Mouse (Mus musculus): ENCODE measurements around the gene Dpp7. TPM values are rescaled to one million over a fixed set of nuclear protein-coding genes. Genes with fewer than 3 reads are reported as not detected.

The Dpp7 gene
- polyA plus RNA-seq (2015; fragmentation: Nextera tagmentation; extraction: Ambion mirVana), result 21.5 and 22.6 TPM in 2 replicates

DNA sequence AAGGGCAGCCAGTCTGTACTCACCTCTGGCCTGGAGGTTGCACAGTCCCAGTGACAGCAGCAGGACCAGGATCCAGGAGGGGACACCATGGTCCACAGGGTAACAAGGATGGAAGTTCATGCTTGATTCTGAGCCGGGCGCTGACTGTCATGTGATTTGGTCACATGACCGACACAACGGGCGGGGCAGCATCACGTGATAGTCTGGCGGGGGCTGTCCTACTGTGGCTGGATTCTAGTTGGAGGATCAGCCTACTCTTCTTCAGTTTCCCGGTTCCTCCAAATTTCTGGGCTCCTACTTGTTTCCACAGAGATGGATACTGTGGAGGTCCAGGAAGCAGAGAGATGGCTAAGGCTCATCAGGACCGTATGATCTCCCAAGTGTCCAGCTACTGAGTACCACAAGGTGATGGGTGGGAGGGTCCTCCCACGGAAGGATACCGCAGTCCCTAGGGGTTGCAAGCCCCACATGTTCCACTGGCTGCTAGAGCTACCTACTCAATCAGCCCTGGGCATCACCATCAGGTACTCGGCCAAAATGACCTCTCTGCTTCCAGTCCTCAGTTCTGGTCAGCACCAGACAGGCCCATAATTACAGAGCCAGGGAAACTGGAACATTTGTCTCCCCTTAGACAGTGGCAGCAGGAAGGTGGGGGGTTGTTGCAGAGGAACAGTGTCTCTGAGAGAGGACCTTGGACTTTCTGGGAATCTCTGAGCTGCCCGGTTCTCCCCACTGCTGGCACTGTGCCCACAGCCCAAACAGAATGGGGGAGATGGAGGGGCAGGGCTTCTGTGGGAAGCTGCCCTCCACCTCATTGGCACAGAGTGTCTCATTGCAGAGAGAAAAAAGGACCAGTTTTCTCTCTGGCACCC, at the start of gene Dpp7:
Dpp7 (minus strand) TSS at position 152 of the 872 bp plus-strand sequence.
- ATAC-seq (ENCODE audit: insufficient read depth, low FRiP score, low read depth), result peak; percentile 78
- no peaks in the 10 kb centered on the region for H3K9me3 ChIP-seq
- H3K4me2 ChIP-seq, result peak within 1 kb of the TSS; percentile 87
- H3K4me3 ChIP-seq (replicated peaks), result peak within 1 kb of the TSS; percentile 54
- H3K27ac ChIP-seq, result no peak within 1 kb of the TSS
- H3K4me1 ChIP-seq, result peaks cover 18% of the 10 kb centered on the region
- H3K27me3 ChIP-seq (replicated peaks), result no peaks in the 10 kb centered on the region
- 4% methylated on average over 13 of the region's 13 CpGs for WGBS
- peak within 1 kb of the TSS; percentile 60; the same call in 1 of the 2 replicates for H3K9ac ChIP-seq
- peaks cover 17% of the 10 kb centered on the region; the same call in 1 of the 2 replicates for H3K36me3 ChIP-seq

DNA sequence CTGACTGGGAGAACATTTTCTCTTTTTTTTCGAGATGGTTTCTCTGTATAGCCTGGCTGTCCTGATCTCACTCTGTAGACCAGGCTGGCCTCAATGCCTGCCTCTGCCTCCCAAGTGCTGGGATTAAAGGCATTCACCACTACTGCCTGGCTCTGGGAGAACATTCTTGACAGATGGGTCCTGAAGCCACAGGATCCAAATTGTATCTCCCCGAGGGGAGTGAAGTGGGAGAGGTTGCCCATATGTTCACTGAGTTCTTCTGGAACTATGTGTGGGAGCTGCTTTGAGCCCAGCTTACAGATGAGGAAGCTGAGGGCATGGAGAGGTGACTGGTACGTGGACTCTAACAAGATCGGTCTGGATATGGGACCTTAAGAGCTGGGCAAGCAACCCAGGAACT, 47.8 kb upstream of the Dpp7 start:
- H3K27me3 ChIP-seq (replicated peaks), result peaks cover 47% of the 10 kb centered on the region
- peak overlapping the region; percentile 67; the same call in 1 of the 2 replicates for H3K4me3 ChIP-seq (replicated peaks)
- WGBS, result 88% methylated on average over 4 of the region's 4 CpGs
- ATAC-seq (ENCODE audit: insufficient read depth, low FRiP score, low read depth), result no peak
- H3K4me1 ChIP-seq, result peaks cover 9% of the 10 kb centered on the region
- no peaks in the 10 kb centered on the region for H3K9me3 ChIP-seq
- no peaks in the 10 kb centered on the region for H3K36me3 ChIP-seq
- no peak overlapping the region for H3K9ac ChIP-seq
- H3K4me2 ChIP-seq, result peak overlapping the region; percentile 89; the same call in 1 of the 2 replicates
- no peak overlapping the region for H3K27ac ChIP-seq

DNA sequence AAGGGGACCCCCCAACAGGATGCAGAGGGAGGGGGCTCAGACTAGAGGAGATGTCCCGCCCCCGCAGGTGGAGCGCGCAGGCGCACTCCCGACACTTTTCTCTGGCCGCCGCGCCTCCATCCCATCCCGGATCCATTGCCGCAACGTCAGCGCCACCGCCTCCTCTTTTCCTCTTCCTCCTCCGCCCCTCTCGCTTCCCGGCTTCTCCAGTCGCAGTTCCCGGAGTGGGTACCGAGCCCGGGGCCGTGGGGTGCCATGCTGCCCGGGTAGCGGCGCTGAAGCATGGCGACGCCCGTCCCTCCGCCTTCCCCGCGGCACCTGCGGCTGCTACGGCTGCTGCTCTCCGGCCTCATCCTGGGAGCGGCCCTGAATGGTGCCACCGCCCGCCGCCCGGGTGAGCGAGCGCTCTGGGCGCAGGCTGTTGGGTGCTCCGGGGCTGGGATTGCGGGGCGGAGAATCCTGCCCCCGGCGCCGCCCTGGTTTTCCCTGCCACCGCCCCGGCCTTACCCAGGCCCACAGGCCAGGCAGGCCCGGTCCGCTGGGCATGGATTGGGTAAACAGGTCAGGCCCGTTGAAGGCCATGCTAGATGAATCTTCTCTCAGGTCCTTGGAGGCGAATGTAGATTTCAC, 46.9 kb upstream of the Dpp7 start:
- Histone ChIP-seq H3K9me3 (no peaks in the 10 kb centered on the region), H3K9ac (peak overlapping the region; percentile 46), H3K4me3 (replicated peaks) (peak overlapping the region; percentile 67), H3K27ac (no peak overlapping the region), H3K36me3 (no peaks in the 10 kb centered on the region), H3K4me1 (peaks cover 9% of the 10 kb centered on the region), H3K4me2 (peak overlapping the region; percentile 89), H3K27me3 (replicated peaks) (peaks cover 54% of the 10 kb centered on the region)
- peak; percentile 40; the same call in 1 of the 2 replicates for ATAC-seq (ENCODE audit: insufficient read depth, low FRiP score, low read depth)
- 2% methylated on average over 54 of the region's 54 CpGs for WGBS

DNA sequence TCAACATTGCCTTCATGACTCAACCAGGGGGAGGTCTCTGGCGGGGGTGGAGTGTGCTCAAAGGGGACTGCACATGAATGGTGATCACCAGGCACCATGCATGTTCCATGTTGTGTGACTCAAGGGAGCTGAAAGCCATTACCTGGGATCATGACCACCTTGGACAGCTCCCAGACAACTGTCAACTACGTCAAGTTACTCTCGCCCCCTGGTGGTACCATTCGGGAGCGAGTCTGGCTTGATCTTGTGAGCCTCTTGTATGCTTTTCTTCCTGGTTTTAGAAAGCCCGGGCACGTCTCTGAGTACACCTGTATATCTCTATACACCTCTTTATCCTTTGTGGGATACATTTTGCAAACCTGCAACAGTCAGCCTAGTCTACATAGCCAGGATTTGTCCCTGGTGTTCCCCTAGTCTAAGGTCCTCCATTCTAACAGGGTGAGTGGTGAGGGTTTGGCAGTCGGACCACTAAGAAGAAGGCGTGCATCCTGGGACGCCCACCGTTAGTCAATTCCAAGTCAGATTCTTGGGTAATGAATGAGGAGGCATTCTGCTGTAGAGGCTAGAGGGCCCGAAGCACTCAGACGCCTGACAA, 46.3 kb upstream of the Dpp7 start:
- H3K27me3 ChIP-seq (replicated peaks), result peaks cover 60% of the 10 kb centered on the region
- no peak overlapping the region for H3K27ac ChIP-seq
- H3K9me3 ChIP-seq, result no peaks in the 10 kb centered on the region
- 1% methylated on average over 13 of the region's 13 CpGs for WGBS
- ATAC-seq (ENCODE audit: insufficient read depth, low FRiP score, low read depth), result no peak
- H3K4me2 ChIP-seq, result peak overlapping the region; percentile 89
- H3K4me1 ChIP-seq, result peaks cover 9% of the 10 kb centered on the region
- H3K4me3 ChIP-seq (replicated peaks), result peak overlapping the region; percentile 67
- no peaks in the 10 kb centered on the region for H3K36me3 ChIP-seq
- no peak overlapping the region for H3K9ac ChIP-seq

DNA sequence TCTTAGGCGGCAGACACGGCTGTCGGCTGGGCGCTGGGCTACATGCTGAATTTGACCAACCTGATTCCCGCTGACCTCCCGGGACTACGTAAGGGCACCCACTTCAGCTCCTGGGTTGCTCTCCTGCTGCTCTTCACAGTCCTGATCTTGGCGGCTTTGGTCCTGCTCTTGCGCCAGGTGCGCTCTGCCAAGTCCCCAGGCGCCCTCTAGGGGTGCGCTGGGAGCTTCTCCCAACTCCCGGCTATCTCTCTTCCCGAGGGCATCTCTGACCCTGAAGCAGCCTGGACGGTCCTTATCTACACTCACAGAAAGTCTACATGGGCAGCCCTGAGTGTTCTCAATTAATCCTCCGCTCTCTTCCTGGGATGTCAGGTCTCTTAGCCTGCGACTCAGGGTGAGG, 44.6 kb upstream of the Dpp7 start:
- Histone ChIP-seq H3K4me2 (peak overlapping the region; percentile 38), H3K36me3 (no peaks in the 10 kb centered on the region), H3K4me1 (peaks cover 9% of the 10 kb centered on the region), H3K9ac (no peak overlapping the region), H3K4me3 (replicated peaks) (peak overlapping the region; percentile 12), H3K9me3 (no peaks in the 10 kb centered on the region), H3K27ac (no peak overlapping the region), H3K27me3 (replicated peaks) (peaks cover 69% of the 10 kb centered on the region)
- no peak for ATAC-seq (ENCODE audit: insufficient read depth, low FRiP score, low read depth)
- 4% methylated on average over 17 of the region's 17 CpGs for WGBS

DNA sequence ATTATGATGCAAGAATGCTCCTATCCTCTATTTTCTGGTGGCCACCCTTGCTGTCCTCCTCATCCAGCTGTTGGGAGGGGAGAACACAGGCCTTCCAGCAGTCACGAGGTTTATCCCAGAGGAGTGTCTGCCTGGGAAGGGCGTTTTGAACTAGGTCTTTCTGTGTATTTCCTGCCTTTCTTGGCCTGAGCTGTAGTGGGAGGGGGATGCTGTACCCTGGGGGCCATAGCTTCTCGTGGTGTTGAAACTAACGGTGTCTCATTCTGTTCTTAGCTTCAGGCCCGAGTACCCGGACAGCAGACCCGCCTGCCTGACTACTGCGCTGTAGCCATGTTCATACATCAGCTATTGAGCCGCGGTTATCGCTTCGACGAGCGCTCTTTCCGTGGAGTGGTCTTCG, 44.1 kb upstream of the Dpp7 start:
- no peaks in the 10 kb centered on the region for H3K36me3 ChIP-seq
- H3K9me3 ChIP-seq, result no peaks in the 10 kb centered on the region
- no peak for ATAC-seq (ENCODE audit: insufficient read depth, low FRiP score, low read depth)
- H3K4me3 ChIP-seq (replicated peaks), result peak overlapping the region; percentile 12
- peak overlapping the region; percentile 38 for H3K4me2 ChIP-seq
- H3K27me3 ChIP-seq (replicated peaks), result peaks cover 72% of the 10 kb centered on the region
- WGBS, result 20% methylated on average over 16 of the region's 16 CpGs
- no peak overlapping the region for H3K9ac ChIP-seq
- peaks cover 12% of the 10 kb centered on the region for H3K4me1 ChIP-seq
- no peak overlapping the region for H3K27ac ChIP-seq

DNA sequence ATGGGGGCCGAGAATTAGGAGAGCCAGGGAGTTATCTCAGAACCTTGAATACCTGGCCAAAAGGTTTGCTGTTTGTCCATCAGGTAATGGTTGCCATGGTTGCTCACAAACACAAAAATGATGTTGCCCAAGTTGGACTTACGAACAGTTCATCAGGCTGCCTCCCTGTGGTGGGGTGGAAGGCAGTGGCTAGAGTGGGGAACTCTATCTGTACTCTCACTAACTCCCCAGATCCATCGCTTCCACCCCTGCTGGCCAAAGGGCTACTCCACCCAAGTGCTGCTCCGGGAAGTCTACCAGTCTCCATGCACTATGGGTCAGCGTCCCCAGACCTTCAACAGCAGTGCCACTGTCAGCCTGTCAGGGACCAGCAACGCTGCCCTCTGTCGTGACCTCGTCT, 42.9 kb upstream of the Dpp7 start, which contains the start of gene Npdc1:
Npdc1 (plus strand) TSS at position 301 of the 400 bp plus-strand sequence.
- Histone ChIP-seq H3K27ac (no peak within 1 kb of the TSS), H3K4me1 (peaks cover 24% of the 10 kb centered on the region), H3K27me3 (replicated peaks) (peaks cover 80% of the 10 kb centered on the region), H3K9me3 (no peaks in the 10 kb centered on the region), H3K9ac (no peak within 1 kb of the TSS), H3K4me3 (replicated peaks) (no peak within 1 kb of the TSS), H3K36me3 (no peaks in the 10 kb centered on the region), H3K4me2 (no peak within 1 kb of the TSS)
- ATAC-seq (ENCODE audit: insufficient read depth, low FRiP score, low read depth), result no peak
- whole genome bisulfite sequencing, result 59% methylated on average over 8 of the region's 8 CpGs

DNA sequence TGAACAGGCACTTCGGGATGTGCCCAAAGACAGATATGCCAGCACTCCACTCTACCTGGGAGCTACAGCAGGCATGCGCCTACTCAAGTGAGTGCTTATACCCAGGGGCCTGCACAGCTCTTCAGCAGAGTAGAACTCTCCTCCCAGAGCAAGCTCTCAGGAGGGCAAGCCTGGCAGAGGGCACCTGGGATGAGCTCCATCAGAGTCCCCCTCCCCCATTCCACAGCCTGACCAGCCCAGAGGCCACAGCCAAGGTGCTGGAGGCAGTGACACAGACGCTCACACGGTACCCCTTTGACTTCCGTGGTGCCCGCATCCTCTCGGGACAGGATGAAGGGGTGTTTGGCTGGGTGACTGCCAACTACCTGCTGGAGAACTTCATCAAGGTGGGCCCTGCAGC, 41.9 kb upstream of the Dpp7 start:
- no peaks in the 10 kb centered on the region for H3K36me3 ChIP-seq
- H3K4me1 ChIP-seq, result peaks cover 21% of the 10 kb centered on the region
- no peak for ATAC-seq (ENCODE audit: insufficient read depth, low FRiP score, low read depth)
- H3K4me2 ChIP-seq, result no peak overlapping the region
- 88% methylated on average over 7 of the region's 7 CpGs for WGBS
- H3K9ac ChIP-seq, result no peak overlapping the region
- H3K4me3 ChIP-seq (replicated peaks), result no peak overlapping the region
- no peaks in the 10 kb centered on the region for H3K9me3 ChIP-seq
- peaks cover 70% of the 10 kb centered on the region for H3K27me3 ChIP-seq (replicated peaks)
- no peak overlapping the region for H3K27ac ChIP-seq

DNA sequence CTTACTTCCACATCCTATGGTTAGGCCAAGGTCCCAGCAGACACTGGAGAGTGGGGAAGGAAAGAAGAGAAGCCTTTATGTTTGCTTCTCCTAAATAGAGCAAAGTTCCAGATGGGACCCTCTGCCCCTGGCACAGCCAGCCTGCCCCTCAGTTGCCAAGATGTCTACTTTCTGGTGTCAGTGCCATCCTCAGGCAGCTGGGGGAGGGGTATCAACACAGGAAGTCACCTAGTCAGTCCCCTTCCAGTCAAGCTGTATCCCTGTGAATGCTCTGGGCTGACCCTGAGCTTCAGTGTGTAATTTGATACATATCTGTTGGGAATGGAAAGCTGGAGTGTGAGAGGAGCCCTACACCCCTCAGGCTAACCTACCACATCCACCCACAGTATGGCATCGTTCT, 40.9 kb upstream of the Dpp7 start:
- ATAC-seq (ENCODE audit: insufficient read depth, low FRiP score, low read depth), result no peak
- no peaks in the 10 kb centered on the region for H3K9me3 ChIP-seq
- no peak overlapping the region for H3K9ac ChIP-seq
- WGBS, result 35% methylated on average over 1 of the region's 1 CpGs
- H3K4me1 ChIP-seq, result peaks cover 20% of the 10 kb centered on the region
- H3K36me3 ChIP-seq, result no peaks in the 10 kb centered on the region
- 0 out of 2 replicates have a peak overlapping the region, but pooled peaks have one; percentile 88 for H3K4me2 ChIP-seq
- no peak overlapping the region for H3K27ac ChIP-seq
- H3K4me3 ChIP-seq (replicated peaks), result no peak overlapping the region
- peaks cover 62% of the 10 kb centered on the region for H3K27me3 ChIP-seq (replicated peaks)

DNA sequence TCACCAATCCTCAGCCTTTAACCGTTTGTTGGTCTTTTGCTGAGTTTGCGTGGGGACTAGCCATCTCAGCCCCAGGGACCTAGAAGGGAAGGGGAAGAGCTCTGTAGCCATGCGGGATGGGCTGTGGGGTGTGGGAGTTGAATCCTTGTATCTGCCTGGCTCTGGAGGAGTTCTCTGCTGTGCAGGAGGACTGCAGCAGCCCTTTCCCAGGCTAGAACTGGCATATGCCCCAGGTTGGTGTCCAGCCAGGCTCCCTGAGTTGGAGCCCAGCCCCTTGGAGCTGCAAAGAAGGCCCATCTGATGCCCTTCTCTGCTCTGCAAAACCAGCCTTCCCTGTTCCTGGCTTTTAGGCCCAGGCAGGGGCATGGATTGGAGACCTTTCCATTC, 40.4 kb upstream of the Dpp7 start:
- no peak overlapping the region for H3K27ac ChIP-seq
- 38% methylated on average over 3 of the region's 3 CpGs for WGBS
- no peaks in the 10 kb centered on the region for H3K36me3 ChIP-seq
- peak overlapping the region; percentile 88 for H3K4me2 ChIP-seq
- H3K4me1 ChIP-seq, result peaks cover 20% of the 10 kb centered on the region
- peaks cover 59% of the 10 kb centered on the region for H3K27me3 ChIP-seq (replicated peaks)
- no peak overlapping the region for H3K9ac ChIP-seq
- H3K9me3 ChIP-seq, result no peaks in the 10 kb centered on the region
- no peak for ATAC-seq (ENCODE audit: insufficient read depth, low FRiP score, low read depth)
- peak overlapping the region; percentile 44 for H3K4me3 ChIP-seq (replicated peaks)

DNA sequence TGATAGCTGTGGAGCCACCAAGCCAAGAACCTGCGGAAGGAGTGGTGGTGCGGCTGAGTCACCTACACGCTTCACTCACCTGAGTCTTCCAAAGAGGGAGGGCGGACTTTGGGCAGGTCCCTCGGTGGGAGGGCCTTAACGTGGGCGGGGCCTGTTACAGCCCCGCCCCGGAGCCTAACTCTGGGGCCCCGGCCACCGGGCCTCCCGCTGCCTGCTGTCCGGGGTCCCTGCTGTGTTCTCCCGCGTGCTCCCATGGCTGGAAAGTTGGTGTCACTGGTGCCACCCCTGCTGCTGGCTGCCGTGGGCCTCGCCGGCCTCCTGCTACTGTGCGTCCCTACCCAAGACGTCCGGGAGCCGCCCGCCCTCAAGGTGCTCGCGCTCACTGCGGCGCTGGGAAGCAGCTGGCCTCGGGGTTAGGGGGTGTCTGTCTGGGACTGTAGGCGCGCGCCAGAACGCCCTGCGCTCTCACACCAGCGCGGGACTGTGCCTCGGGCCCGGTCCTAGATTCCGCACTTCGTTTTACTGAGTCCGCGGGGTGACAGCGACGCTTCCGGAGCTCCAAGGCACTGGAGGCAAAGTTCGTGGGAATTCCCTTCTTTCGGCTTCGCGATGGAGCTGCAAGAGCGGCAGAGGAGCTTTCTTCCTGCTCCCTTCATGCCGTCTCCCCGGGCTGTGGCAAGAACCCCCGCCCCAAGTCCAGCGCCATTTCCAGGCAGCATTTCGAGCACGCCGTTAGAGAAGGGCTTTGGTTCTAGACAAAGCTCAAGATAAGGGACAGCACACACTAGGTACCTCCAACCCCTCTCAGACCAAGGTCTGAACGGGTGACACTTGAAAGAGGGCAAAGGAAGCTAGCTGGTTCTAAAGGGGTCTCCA, 39.8 kb upstream of the Dpp7 start, which contains the start of gene Entpd2:
Entpd2 (plus strand) TSS at position 154 of the 876 bp plus-strand sequence.
- Histone ChIP-seq H3K4me3 (replicated peaks) (peak within 1 kb of the TSS; percentile 44), H3K27me3 (replicated peaks) (peaks cover 53% of the 10 kb centered on the region), H3K36me3 (no peaks in the 10 kb centered on the region), H3K4me1 (peaks cover 20% of the 10 kb centered on the region), H3K4me2 (peak within 1 kb of the TSS; percentile 88), H3K9me3 (no peaks in the 10 kb centered on the region), H3K9ac (peak within 1 kb of the TSS; percentile 26; the same call in 1 of the 2 replicates), H3K27ac (peak within 1 kb of the TSS; percentile 65; the same call in 1 of the 2 replicates)
- WGBS, result 2% methylated on average over 57 of the region's 57 CpGs
- ATAC-seq (ENCODE audit: insufficient read depth, low FRiP score, low read depth), result peak; percentile 65
